Mouse (Mus musculus) midbrain, postnatal 0 days (tissue): ENCODE results near the gene Nudt2. TPM values are rescaled to one million over a fixed set of nuclear protein-coding genes. Genes with fewer than 3 reads are reported as not detected.

Experiments used
- ATAC-seq: fragments of 200-750 bp; cut with Nextera tagmentation; 2 replicates; pipeline ENCODE4 v1.8.0; 2017; ENCODE audit warnings: moderate number of reproducible peaks, mild to moderate bottlenecking, moderate TSS enrichment, moderate library complexity; ENCODE audit not compliant: low FRiP score
- DNase-seq: peaks from one replicate; pipeline ENCODE4 v3.0.0-alpha.2; 2015; ENCODE audit warnings: low spot score
- H3K27ac ChIP-seq: fragments of 300-500 bp; sonication (generic); 2 replicates; pipeline ENCODE4 v1.5.1; 2014; ENCODE audit warnings: low read depth, mild to moderate bottlenecking, low read length, mixed read lengths
- H3K27me3 ChIP-seq: fragments of 300-500 bp; sonication (generic); 2 replicates; pipeline ENCODE4 v1.6.1; 2014; ENCODE audit warnings: low read length, control low read depth, mixed read lengths; ENCODE audit not compliant: insufficient read depth
- H3K36me3 ChIP-seq: fragments of 300-500 bp; sonication (generic); 2 replicates; pipeline ENCODE4 v1.6.1; 2014; ENCODE audit warnings: low read length, control low read depth, mixed read lengths; ENCODE audit not compliant: insufficient read depth
- H3K4me1 ChIP-seq: fragments of 300-500 bp; sonication (generic); 2 replicates; pipeline ENCODE4 v1.6.1; 2014; ENCODE audit warnings: mild to moderate bottlenecking, control low read depth, antibody characterized with exemption, low read length, mixed read lengths; ENCODE audit not compliant: insufficient read depth
- H3K4me2 ChIP-seq: fragments of 300-500 bp; sonication (generic); 2 replicates; pipeline ENCODE4 v1.6.1; 2014; ENCODE audit warnings: low read depth, mild to moderate bottlenecking, low read length, mixed read lengths; ENCODE audit not compliant: poor library complexity, severe bottlenecking
- H3K4me3 ChIP-seq: fragments of 300-500 bp; sonication (generic); 2 replicates; pipeline ENCODE4 v1.5.1; 2014; ENCODE audit warnings: low read depth, mild to moderate bottlenecking, low read length, moderate library complexity
- H3K9ac ChIP-seq: fragments of 300-500 bp; sonication (generic); replicated peaks from 2 replicates; pipeline ENCODE4 v1.6.1; 2014; ENCODE audit warnings: mild to moderate bottlenecking, low read length, moderate library complexity, mixed read lengths; ENCODE audit not compliant: poor library complexity, severe bottlenecking
- H3K9me3 ChIP-seq: fragments of 300-500 bp; sonication (generic); 2 replicates; pipeline ENCODE4 v1.6.1; 2016; ENCODE audit warnings: low read length, control low read depth
- CTCF ChIP-seq: IDR thresholded peaks from 2 replicates; pipeline ENCODE4 v1.5.1; 2016; ENCODE audit warnings: antibody characterized with exemption, mild to moderate bottlenecking
- whole genome bisulfite sequencing: fragments of 180-500 bp; shearing (Covaris S2); extraction: QIAGEN DNeasy Blood & Tissue Kit; methylation state at CpG from one replicate; pipeline ENCODE4 v1.1.7; 2014; 5-methylcytosine and 5-hydroxymethylcytosine counted together
- polyA plus RNA-seq: library from polyadenylated mRNA; unstranded; fragments of >200 nt; fragmentation: Nextera tagmentation; extraction: Ambion mirVana; gene quantifications from 2 replicates; pipeline ENCODE4 v1.2.1, GENCODE M21; 2015
- total RNA-seq: library from RNA; depleted of rRNA; stranded (reverse); fragments of >200 nt; gene quantifications from 2 replicates; pipeline ENCODE4 v1.2.3, GENCODE M21; 2014

The Nudt2 gene
- total and polyA plus RNA-seq, 2 experiments from 2014 or later, result 41.0 to 70.7 TPM

DNA sequence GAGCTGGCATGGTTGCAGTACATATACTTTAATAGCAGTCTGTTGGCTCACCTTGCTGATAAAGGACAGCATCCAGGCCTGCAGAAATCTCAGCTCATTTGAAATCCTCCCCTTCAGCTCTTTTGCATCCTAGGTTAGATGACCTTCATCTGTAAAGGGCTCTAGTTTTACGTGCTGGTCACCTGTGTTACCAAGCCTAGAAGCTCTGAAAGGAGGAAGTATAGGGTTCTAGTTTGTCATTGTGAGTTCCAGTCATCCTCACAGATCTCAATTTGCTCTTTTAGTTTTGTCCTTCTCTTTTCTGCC lies 6.4 kb downstream of the Nudt2 start:
- H3K4me3 ChIP-seq, result no peak overlapping the region
- H3K27ac ChIP-seq, result peak overlapping the region; percentile 47; the same call in 1 of the 2 replicates
- no peaks in the 10 kb centered on the region for H3K36me3 ChIP-seq
- no peak overlapping the region for H3K9ac ChIP-seq
- WGBS, result 83% methylated on average over 1 of the region's 1 CpGs
- H3K4me1 ChIP-seq, result no peaks in the 10 kb centered on the region; the same call in 1 of the 2 replicates
- no peak overlapping the region for H3K4me2 ChIP-seq
- no peaks in the 10 kb centered on the region for H3K9me3 ChIP-seq
- DNase-seq, result no peak
- no peak for TF ChIP-seq CTCF
- no peak; the same call in 1 of the 2 replicates for ATAC-seq
- no peaks in the 10 kb centered on the region for H3K27me3 ChIP-seq

DNA sequence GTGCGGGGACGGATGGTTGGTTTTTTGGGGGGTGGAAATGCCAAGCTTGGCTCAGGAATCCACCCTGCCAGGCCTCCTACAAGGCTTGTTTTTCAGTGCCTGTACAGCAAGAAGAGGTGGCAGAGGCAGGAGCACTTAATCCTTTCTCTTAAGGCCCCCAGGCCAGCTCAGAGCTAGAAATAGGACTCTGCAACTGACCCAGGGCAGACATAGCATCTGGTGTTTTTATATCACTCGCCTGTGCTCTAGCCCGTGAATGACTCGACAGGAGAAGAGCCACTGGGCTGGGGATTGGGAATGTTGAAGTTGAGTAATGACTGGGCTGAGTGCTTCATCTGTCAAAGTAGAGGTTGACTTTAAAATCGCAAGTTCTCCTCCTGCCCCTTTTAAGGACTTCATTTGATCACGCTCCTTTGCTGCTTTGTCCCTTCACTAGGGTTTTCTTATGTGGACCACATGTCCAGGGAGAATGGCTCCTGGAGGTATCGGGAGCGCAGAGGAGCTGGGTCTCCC lies 12.8 kb downstream of the Nudt2 start:
- Histone ChIP-seq H3K4me3 (no peak overlapping the region), H3K9me3 (no peaks in the 10 kb centered on the region), H3K27me3 (no peaks in the 10 kb centered on the region), H3K9ac (no peak overlapping the region), H3K27ac (no peak overlapping the region), H3K36me3 (peaks cover 17% of the 10 kb centered on the region), H3K4me1 (no peaks in the 10 kb centered on the region), H3K4me2 (no peak overlapping the region)
- TF ChIP-seq CTCF, result no peak
- DNase-seq, result no peak
- no peak for ATAC-seq
- 92% methylated on average over 9 of the region's 9 CpGs for WGBS

GRCm38 (mm10) chr4:41478751-41479455 lies 14.0 kb downstream of the Nudt2 start:
- Histone ChIP-seq H3K4me1 (no peaks in the 10 kb centered on the region), H3K27me3 (no peaks in the 10 kb centered on the region), H3K4me3 (no peak overlapping the region), H3K9me3 (no peaks in the 10 kb centered on the region), H3K9ac (no peak overlapping the region), H3K27ac (no peak overlapping the region), H3K36me3 (peaks cover 17% of the 10 kb centered on the region), H3K4me2 (no peak overlapping the region)
- 67% methylated on average over 4 of the region's 4 CpGs for WGBS
- no peak for ATAC-seq
- TF ChIP-seq CTCF, result peak; percentile 58
- peak; percentile 21 for DNase-seq

DNA sequence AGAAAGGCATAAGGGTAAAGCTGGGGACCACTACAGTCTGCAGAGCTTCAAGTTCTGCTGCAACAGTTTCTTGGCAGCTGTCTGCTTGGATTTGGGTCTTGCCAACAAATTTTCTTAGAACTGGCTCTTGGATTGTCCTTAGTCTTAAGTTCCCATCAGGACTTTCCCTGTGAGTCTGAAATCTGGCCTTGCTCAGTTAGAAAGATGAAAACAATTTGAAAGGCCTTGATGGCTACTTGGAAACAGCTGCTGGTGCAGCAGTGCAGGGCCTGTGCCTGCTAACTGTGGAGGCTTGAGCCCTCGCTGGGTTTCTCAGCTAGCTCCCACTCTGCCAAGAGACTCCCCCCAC lies 14.5 kb downstream of the Nudt2 start:
- WGBS, result 61% methylated on average over 1 of the region's 1 CpGs
- H3K4me2 ChIP-seq, result no peak overlapping the region
- H3K9me3 ChIP-seq, result no peaks in the 10 kb centered on the region
- no peaks in the 10 kb centered on the region for H3K27me3 ChIP-seq
- H3K9ac ChIP-seq, result no peak overlapping the region
- DNase-seq (no peak), ATAC-seq (no peak)
- no peak for TF ChIP-seq CTCF
- H3K36me3 ChIP-seq, result peaks cover 17% of the 10 kb centered on the region
- no peaks in the 10 kb centered on the region for H3K4me1 ChIP-seq
- no peak overlapping the region for H3K27ac ChIP-seq
- no peak overlapping the region for H3K4me3 ChIP-seq

- Histone ChIP-seq H3K4me2 (no peak overlapping the region), H3K36me3 (peaks cover 17% of the 10 kb centered on the region), H3K9ac (no peak overlapping the region), H3K4me1 (no peaks in the 10 kb centered on the region), H3K27me3 (no peaks in the 10 kb centered on the region), H3K27ac (0 out of 2 replicates have a peak overlapping the region, but pooled peaks have one; percentile 59), H3K4me3 (no peak overlapping the region), H3K9me3 (no peaks in the 10 kb centered on the region)
- no peak for ATAC-seq
- TF ChIP-seq CTCF, result no peak
- WGBS, result 76% methylated on average over 8 of the region's 8 CpGs
- peak; percentile 70 for DNase-seq
Measured at GRCm38 (mm10) chr4:41480254-41480653, 15.3 kb downstream of the Nudt2 start.

DNA sequence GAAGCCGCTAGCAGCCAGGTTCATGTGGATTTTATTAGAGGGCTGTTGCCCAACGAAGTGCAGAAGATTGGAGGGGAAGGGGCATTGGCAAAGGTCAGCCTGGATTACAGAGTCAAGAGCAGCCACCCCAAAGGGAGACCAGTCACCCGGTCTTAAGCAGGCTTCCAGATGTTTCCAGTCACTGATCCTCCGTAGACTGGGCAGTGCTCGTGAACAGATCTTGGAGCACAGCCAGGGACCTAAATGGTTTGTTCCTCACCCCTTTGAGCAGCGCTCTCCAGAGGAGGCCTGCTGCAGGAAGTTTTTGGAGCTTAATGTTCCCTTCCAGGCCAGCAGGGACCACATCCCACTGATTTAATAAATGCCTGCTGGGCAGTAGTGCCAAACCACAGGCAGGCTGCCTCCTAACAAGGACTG lies 16.7 kb downstream of the Nudt2 start:
- Histone ChIP-seq H3K9ac (no peak overlapping the region), H3K27ac (no peak overlapping the region), H3K9me3 (no peaks in the 10 kb centered on the region), H3K4me1 (no peaks in the 10 kb centered on the region), H3K27me3 (no peaks in the 10 kb centered on the region), H3K4me3 (no peak overlapping the region), H3K4me2 (no peak overlapping the region), H3K36me3 (peaks cover 17% of the 10 kb centered on the region)
- DNase-seq (peak; percentile 58), ATAC-seq (no peak)
- no peak for TF ChIP-seq CTCF
- 52% methylated on average over 6 of the region's 6 CpGs for WGBS
